Mouse (Mus musculus): ENCODE data around the gene Trim3.

- no peak for TF ChIP-seq CTCF (IDR thresholded peaks at IDR 0.05; ENCODE audit: low read depth)
- TF ChIP-seq EP300 (IDR thresholded peaks at IDR 0.05; ENCODE audit: low read depth): no peak
Measured at GRCm38 (mm10) chr7:105616561-105616960, 16.8 kb downstream of the Trim3 start.

All from heart, postnatal 0 days (tissue).